Mouse (Mus musculus) kidney, adult 2 months (tissue): ENCODE data around the gene Apold1. TPM values are rescaled to one million over a fixed set of nuclear protein-coding genes. Genes with fewer than 3 reads are reported as not detected.

Source experiments
- DNase-seq: peaks from one replicate; pipeline ENCODE4 v3.0.0; 2021
- H3K27ac ChIP-seq: fragments of 200-500 bp; 2 replicates; pipeline ENCODE4 v1.5.1; 2012; ENCODE audit warnings: low read depth, low read length, control low read depth, inconsistent platforms; ENCODE audit not compliant: insufficient read depth
- H3K27me3 ChIP-seq: fragments of 200-500 bp; replicated peaks from 2 replicates; pipeline ENCODE4 v1.6.1; 2012; ENCODE audit warnings: mild to moderate bottlenecking, moderate library complexity, low read length, inconsistent platforms; ENCODE audit not compliant: control insufficient read depth, insufficient read depth
- H3K36me3 ChIP-seq: fragments of 200-500 bp; 2 replicates; pipeline ENCODE4 v1.6.1; 2012; ENCODE audit warnings: mild to moderate bottlenecking, moderate library complexity, low read length, inconsistent platforms; ENCODE audit not compliant: control insufficient read depth, insufficient read depth
- H3K4me1 ChIP-seq: fragments of 200-500 bp; 2 replicates; pipeline ENCODE4 v1.6.1; 2011; ENCODE audit warnings: low read length; ENCODE audit not compliant: control insufficient read depth, insufficient read depth
- H3K4me3 ChIP-seq: fragments of 200-500 bp; 2 replicates; pipeline ENCODE4 v1.5.1; 2011; ENCODE audit warnings: mild to moderate bottlenecking, low read depth, low read length, control low read depth; ENCODE audit not compliant: insufficient read depth
- CTCF ChIP-seq: fragments of 200-500 bp; conservative IDR thresholded peaks from 2 replicates; pipeline ENCODE4 v1.5.1; 2011; ENCODE audit warnings: low read depth, mild to moderate bottlenecking, control low read depth, low read length, moderate library complexity, mixed read lengths; ENCODE audit not compliant: insufficient read depth, insufficient read length
- POLR2A ChIP-seq: fragments of 200-500 bp; IDR thresholded peaks from one replicate; pipeline ENCODE4 v1.6.1; 2011; ENCODE audit warnings: low read depth, low read length, control low read depth
- WGBS: fragments of 180-500 bp; shearing (Covaris S2); methylation state at CpG from one replicate; pipeline ENCODE4 v1.1.7; 2018; 5-methylcytosine and 5-hydroxymethylcytosine counted together
- polyA plus RNA-seq: library from polyadenylated mRNA; depleted of rRNA; stranded (reverse); fragments of >200 nt; gene quantifications from 2 replicates; pipeline ENCODE4 v1.2.3, GENCODE M21; 2012

The Apold1 gene
- polyA plus RNA-seq, 1 experiment = 0.72 TPM

GRCm38 (mm10) chr6:134972096-134972495, 9.4 kb upstream of the Apold1 start:
- Histone ChIP-seq H3K4me3 (no peak overlapping the region), H3K4me1 (peaks cover 6% of the 10 kb centered on the region; the same call in 1 of the 2 replicates), H3K27me3 (no peaks in the 10 kb centered on the region), H3K36me3 (no peaks in the 10 kb centered on the region), H3K27ac (no peak overlapping the region)
- no peak for TF ChIP-seq POLR2A
- no peak for TF ChIP-seq CTCF
- WGBS = 56% methylated on average over 4 of the region's 4 CpGs
- no peak for DNase-seq

GRCm38 (mm10) chr6:134976628-134977027, 4.9 kb upstream of the Apold1 start:
- TF ChIP-seq CTCF (no peak), POLR2A (no peak)
- 48% methylated on average over 6 of the region's 6 CpGs for WGBS

GRCm38 (mm10) chr6:134983529-134984370, 2.2 kb downstream of the Apold1 start:
- Histone ChIP-seq H3K27ac (peak overlapping the region; percentile 40), H3K27me3 (no peaks in the 10 kb centered on the region), H3K36me3 (no peaks in the 10 kb centered on the region), H3K4me1 (no peaks in the 10 kb centered on the region), H3K4me3 (peak overlapping the region; percentile 72)
- TF ChIP-seq CTCF = peak; percentile 54
- no peak for TF ChIP-seq POLR2A
- peak; percentile 94 for DNase-seq
- WGBS = 4% methylated on average over 62 of the region's 62 CpGs

More at GRCm38 (mm10) chr6:134976628-134977027, 4.9 kb upstream of the Apold1 start:
- H3K27me3 ChIP-seq = no peaks in the 10 kb centered on the region
- peaks cover 6% of the 10 kb centered on the region; the same call in 1 of the 2 replicates for H3K4me1 ChIP-seq
- H3K27ac ChIP-seq = no peak overlapping the region
- no peak for DNase-seq
- no peak overlapping the region for H3K4me3 ChIP-seq
- H3K36me3 ChIP-seq = no peaks in the 10 kb centered on the region

- no peak for TF ChIP-seq POLR2A
- TF ChIP-seq CTCF = no peak
- no peaks in the 10 kb centered on the region for H3K27me3 ChIP-seq
- no peak overlapping the region for H3K4me3 ChIP-seq
- H3K4me1 ChIP-seq = no peaks in the 10 kb centered on the region
- DNase-seq = peak; percentile 38
- WGBS = 69% methylated on average over 3 of the region's 3 CpGs
- no peak overlapping the region for H3K27ac ChIP-seq
- H3K36me3 ChIP-seq = no peaks in the 10 kb centered on the region
Observed at GRCm38 (mm10) chr6:134984748-134985147, 3.2 kb downstream of the Apold1 start.

- WGBS = 86% methylated on average over 9 of the region's 9 CpGs
- no peaks in the 10 kb centered on the region for H3K4me1 ChIP-seq
- H3K36me3 ChIP-seq = no peaks in the 10 kb centered on the region
- no peaks in the 10 kb centered on the region for H3K27me3 ChIP-seq
- no peak for DNase-seq
- H3K27ac ChIP-seq = no peak overlapping the region
- no peak overlapping the region for H3K4me3 ChIP-seq
- TF ChIP-seq POLR2A (no peak), CTCF (no peak)
Observed at GRCm38 (mm10) chr6:134988377-134988776, 6.9 kb downstream of the Apold1 start.

- no peaks in the 10 kb centered on the region for H3K4me1 ChIP-seq
- TF ChIP-seq CTCF (no peak), POLR2A (no peak)
- no peak overlapping the region for H3K27ac ChIP-seq
- no peak overlapping the region for H3K4me3 ChIP-seq
- DNase-seq = no peak
- no peaks in the 10 kb centered on the region for H3K27me3 ChIP-seq
- 95% methylated on average over 6 of the region's 6 CpGs for WGBS
- H3K36me3 ChIP-seq = no peaks in the 10 kb centered on the region
Observed at GRCm38 (mm10) chr6:134990674-134991073, 9.2 kb downstream of the Apold1 start.

GRCm38 (mm10) chr6:134994031-134994651, 12.6 kb downstream of the Apold1 start:
- 55% methylated on average over 12 of the region's 12 CpGs for WGBS

More at GRCm38 (mm10) chr6:134994031-134994651, 12.6 kb downstream of the Apold1 start:
- DNase-seq = no peak
- Histone ChIP-seq H3K27ac (no peak overlapping the region), H3K36me3 (no peaks in the 10 kb centered on the region), H3K4me1 (no peaks in the 10 kb centered on the region), H3K27me3 (no peaks in the 10 kb centered on the region), H3K4me3 (no peak overlapping the region)
- TF ChIP-seq CTCF = no peak
- no peak for TF ChIP-seq POLR2A
